Mouse (Mus musculus): Measurements from ENCODE around the gene Clnk. TPM values are rescaled to one million over a fixed set of nuclear protein-coding genes. Genes with fewer than 3 reads are reported as not detected.
A peak's percentile ranks its signal among the peaks of the same experiment; 100 is the strongest.

Clnk gene
- total RNA-seq, 2 experiments from 2014 or later = 0.21 to 0.45 TPM

DNA sequence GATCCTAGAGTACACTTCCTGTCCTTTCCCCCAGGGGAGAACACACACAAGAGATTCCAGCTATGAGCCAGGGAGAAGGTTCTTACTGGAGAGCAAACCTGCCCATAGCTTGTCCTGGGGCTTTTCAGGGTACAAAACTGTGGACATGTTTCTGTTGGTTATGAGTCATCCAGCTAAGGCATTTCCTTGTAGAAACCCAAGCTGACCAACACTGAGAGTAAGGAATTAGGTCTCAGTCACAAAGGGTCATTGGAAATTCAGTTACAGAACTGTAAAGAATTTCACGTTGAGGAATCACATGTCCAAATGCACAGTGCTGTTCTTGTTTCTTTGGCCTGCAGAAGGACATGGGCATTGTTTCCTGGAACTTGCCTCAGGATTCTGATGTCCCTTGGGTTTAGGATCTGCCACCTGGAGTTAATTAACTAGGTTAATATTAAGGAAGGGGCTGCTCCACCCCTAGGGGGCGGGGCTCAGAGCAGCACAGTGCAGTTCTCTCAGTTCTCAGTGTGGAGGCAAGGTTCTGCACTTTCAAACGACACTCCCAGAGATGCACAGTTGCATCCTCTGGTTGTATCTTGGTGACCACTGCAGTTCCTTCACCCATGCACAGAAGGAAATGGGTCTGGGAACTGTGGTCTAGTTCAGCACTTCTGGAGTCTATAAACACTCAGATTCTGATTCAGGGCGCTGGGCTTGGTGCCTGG lies 18.4 kb downstream of the Clnk start:
- DNase-seq (ENCODE audit: low spot score in 2 of 2) = no peak

GRCm38 (mm10) chr5:38857591-38857990 lies 19.0 kb downstream of the Clnk start:
- no peak for DNase-seq (ENCODE audit: low spot score in 2 of 2)

DNA sequence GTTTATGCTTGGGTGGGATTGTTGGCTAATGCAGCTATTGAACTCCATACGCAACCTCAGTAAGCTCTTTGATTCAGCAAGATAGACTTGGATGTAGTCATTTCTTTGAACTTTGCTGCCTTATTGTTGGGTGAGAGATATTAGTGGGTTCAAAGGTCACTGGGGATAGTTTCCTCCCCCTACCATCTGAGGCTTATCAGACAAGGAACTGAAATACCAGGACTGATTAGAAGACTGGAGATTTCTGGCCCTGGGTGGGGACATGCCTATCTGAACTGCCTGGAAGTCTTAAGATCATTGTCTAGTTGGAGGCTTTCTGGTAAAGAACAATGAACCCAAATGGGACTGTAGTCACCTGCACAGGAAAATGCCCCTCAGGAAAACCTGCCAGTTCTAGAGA lies 26.4 kb downstream of the Clnk start:
- no peak for DNase-seq (ENCODE audit: low spot score in 2 of 2)

DNA sequence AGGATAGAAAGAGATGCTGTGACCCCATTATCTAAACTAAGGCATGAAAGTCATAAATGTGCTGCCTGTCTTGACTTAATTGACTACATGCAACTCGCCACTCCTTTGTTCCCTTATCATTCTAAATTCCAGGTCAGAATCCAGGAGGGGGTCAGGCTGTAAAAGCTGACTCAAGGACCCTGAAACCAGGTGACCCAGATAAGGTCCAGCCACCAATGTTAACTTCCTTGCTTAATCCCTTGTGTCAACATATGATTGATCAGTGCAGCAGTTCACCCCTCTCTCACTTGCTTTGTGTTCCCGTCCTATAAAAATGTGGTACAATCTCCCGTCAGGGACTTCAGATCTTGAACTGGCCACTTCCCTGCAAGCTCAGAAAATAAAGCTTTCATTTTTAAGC lies 31.1 kb downstream of the Clnk start:
- DNase-seq (ENCODE audit: low spot score in 2 of 2) = no peak

GRCm38 (mm10) chr5:38844312-38844711 lies 32.3 kb downstream of the Clnk start:
- no peak for DNase-seq (ENCODE audit: low spot score in 2 of 2)

GRCm38 (mm10) chr5:38839981-38840380 lies 36.6 kb downstream of the Clnk start:
- no peak for DNase-seq (ENCODE audit: low spot score in 2 of 2)

GRCm38 (mm10) chr5:38827310-38827709 lies 49.3 kb downstream of the Clnk start:
- DNase-seq (ENCODE audit: low spot score in 2 of 2) = no peak

DNA sequence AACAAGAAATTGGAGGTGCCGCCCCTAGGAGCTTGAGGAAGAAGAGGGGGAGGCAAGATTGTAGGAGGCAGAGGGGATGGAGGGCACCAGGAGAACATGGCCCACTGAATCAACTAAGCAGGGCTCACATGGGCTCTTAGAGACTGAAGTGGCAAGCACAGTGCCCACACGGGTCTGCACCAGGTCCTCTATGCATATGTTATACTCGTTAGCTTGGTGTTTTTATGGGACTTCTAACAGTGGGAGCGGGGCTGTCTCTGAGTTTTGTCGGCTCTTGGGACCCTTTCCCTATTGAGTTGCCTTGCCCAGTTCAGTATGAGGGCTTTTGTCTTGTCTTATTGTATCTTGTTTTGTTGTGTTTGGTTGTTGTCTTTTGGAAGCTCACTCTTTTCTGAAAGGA lies 50.0 kb downstream of the Clnk start:
- DNase-seq (ENCODE audit: low spot score in 2 of 2) = no peak

GRCm38 (mm10) chr5:38824132-38824965 lies 52.3 kb downstream of the Clnk start:
- DNase-seq (ENCODE audit: low spot score in 2 of 2) = no peak

DNA sequence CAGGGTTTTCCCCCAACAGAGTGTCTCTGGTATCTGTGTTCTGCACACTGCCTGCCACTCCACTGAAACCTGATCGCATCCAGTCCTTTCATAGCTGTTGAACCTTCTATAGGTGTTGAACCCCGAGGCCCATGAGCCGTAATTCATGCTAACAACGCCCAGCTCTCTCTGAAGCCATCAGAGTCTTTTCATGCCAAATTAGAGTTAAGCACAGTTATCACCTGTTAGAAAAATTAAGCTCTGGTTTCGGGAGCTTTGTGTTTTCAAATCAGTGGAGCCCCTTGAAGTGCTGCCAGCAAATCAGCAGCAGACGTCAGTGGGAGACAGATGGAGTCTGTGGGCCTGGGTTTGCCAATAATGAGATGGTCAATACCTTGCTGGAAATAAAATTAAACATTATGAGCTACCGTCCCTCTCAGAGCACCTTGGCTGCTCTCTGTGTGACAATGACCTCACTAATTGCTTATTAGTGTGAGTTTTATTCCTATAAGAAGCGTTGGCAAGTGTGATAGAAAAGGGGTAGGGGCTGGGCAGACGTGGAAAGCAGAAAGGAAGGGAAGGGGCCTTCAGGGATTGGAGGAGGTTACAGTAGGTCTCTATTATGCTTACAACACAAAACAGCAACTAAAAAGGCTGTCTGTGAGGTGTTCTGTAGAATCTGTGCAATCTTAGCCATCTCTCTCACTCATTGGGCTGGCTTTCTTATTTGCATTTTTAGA lies 63.1 kb downstream of the Clnk start:
- peak; percentile 16 to 28 for DNase-seq (ENCODE audit: low spot score in 2 of 2)

DNA sequence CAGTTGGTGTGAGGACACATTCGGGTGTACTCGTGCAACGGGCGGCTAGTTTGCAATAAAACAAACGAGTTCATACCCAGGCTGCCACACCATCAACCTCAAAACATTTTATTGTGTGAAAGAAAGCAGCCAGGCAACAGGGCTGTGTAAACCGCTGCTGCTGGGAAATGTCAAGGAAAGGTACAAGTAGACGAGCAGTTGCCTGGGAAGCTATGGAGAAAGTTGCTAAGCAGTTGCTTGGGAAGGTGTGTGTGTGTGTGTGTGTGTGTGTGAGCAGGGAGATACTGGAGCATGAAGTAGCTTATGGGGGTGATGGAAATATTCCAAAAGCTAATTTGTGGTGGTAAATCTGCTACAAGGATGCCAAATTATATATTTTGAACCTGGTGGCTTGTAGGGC lies 63.7 kb downstream of the Clnk start:
- DNase-seq (ENCODE audit: low spot score in 2 of 2) = peak in 1 of 2 experiments; percentile 15

DNA sequence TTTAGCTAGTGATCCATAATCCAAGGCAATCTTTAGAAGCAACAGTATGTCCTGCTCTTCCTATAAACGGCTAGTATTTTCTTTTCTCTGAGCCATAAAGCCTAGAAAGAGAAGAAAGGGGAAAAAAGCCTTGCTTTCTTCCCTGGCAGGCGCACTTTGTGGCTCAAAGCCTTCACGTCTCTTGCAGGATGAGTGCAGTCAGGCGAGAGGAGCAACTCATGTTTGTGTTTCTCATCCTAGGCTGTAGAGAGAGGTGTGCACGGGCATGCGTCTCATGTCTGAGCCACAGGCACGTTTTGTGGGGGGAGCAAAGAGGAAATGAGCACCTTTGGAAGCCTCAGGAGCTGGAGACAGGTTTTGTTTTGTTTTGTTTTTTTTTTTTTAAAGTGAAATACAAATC lies 64.2 kb downstream of the Clnk start:
- DNase-seq (ENCODE audit: low spot score in 2 of 2) = no peak

- DNase-seq (ENCODE audit: low spot score in 2 of 2) = no peak
Observed at GRCm38 (mm10) chr5:38798910-38799309, 77.7 kb downstream of the Clnk start.

DNA sequence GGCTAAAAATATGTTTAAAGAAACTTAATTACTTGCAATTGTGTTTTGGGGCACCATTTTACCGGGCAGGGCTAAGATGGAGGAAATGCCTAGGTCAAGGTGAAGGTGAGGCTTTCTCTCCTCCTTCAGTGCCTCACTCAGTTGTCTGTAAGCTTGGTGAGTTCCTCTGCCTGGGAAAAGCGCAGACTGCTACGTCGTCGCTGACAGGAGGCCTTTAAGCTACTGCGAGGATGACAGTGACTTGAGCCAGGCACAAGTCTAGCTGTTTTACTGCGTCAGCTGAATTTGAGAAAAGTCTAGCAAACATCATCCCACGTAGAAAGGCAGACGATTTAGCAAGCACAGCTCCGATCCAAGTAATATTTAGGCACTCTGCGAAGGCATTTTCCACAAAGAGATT lies 81.5 kb downstream of the Clnk start:
- no peak for DNase-seq (ENCODE audit: low spot score in 2 of 2)

- no peak for DNase-seq (ENCODE audit: low spot score in 2 of 2)
Observed at GRCm38 (mm10) chr5:38791116-38791515, 85.5 kb downstream of the Clnk start.

GRCm38 (mm10) chr5:38788820-38789219 lies 87.8 kb downstream of the Clnk start:
- no peak for DNase-seq (ENCODE audit: low spot score in 2 of 2)

DNA sequence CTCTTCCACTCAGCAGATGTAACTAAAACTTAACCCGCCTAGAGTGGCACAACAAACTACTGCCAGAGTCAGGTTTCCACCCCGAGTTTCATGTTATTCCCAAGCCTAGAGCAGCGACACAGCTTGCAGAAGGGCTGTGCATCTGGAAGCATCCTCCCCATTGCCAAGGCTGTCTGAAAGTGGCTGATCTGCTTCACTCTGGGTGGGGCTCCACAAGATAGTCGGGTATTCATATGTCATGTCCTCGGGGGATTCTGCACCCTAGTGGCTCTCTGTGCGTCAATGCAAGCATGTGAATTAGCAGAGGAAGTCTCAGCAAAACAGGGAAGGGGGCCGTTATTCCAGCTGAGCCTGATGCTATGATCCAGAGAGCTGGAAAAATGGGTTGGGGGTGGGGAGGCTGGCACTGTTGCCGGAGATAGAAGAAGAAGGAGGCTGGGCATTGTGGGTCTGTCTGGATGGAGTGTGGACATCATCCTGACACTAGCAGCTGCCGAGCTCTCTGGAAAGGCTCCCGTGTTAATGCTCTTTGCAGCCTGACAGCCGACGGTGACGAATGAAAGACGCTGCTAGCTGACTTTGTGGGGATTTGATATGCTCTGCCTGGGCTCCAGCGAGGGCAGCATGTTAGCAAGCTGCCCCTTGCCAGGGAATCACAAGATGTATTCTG lies 88.6 kb downstream of the Clnk start:
- peak; percentile 20 to 38 for DNase-seq (ENCODE audit: low spot score in 2 of 2)

GRCm38 (mm10) chr5:38786126-38786525 lies 90.5 kb downstream of the Clnk start:
- no peak for DNase-seq (ENCODE audit: low spot score in 2 of 2)

- DNase-seq (ENCODE audit: low spot score in 2 of 2) = no peak
Observed at GRCm38 (mm10) chr5:38785686-38786085, 90.9 kb downstream of the Clnk start.

DNA sequence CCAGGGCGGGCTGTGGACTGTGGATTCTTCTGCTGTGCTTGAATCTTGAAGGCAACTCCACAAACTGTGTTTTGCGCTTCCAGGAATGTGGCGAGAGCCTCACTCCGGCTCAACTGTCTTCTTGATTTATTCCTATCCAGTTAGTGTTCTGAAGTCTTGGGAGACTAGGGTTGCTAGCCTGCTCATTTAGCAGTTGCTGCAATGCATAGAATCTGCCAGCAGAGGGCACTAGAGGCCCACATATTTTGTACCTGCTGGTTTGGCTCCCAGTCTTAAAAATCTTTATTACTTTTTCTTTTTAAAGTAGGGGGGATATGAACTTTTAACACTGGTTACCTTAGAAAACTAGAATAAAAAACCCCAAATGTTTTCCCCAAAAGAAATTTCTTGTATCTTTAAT lies 94.8 kb downstream of the Clnk start:
- peak; percentile 86 to 89 for DNase-seq (ENCODE audit: low spot score in 2 of 2)

DNA sequence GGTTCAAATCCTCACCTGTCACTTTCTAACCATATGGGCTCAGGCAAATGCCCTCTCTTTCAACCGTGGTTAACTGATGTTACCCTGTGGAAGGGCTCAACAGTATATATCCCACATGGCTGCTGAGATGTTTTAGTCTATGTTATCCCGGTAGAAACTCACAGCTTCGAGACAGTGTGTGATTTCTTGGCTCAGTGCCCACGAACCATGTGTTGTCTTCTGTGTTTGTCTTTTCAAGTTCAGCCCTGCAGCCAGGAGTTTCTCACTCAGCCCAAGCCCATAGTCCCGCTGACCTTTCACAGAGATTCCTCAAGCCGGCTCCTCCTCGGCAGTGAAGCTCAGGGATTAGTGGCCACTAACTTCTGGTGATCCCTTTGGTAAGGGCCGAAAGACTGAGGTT lies 96.0 kb downstream of the Clnk start:
- DNase-seq (ENCODE audit: low spot score in 2 of 2) = no peak

Data from layer of hippocampus, postnatal 10 days (tissue).